In genomic region chr6:37464585-37464984, GRCm38 (mm10) we compare ENCODE assay signal across 9 mouse cellular contexts. TPM values are rescaled to one million over a fixed set of nuclear protein-coding genes. Genes with fewer than 3 reads are reported as not detected.
DNase-seq lines count a peak whose midpoint lies in the region; ATAC-seq and TF ChIP-seq lines count a peak whose summit lies in the region.
"Had no signal": no experiment of that assay in that cellular context is flagged by ENCODE, and none has a peak within 500 bp of the region (broad histone marks: within the 10 kb centered on the region; RNA-seq: fewer than 3 reads in every experiment).

No protein-coding gene starts in this region.

- no peak for ATAC-seq in heart, embryonic 15.5 days (replicated peaks; ENCODE audit: insufficient number of reproducible peaks, insufficient read depth, low FRiP score, low read depth)
- ATAC-seq in liver, embryonic 16.5 days (ENCODE audit: low read depth): peak; percentile 35; the same call in 1 of the 2 replicates

- H3K9me3 ChIP-seq in heart, embryonic 10.5 days: no peaks in the 10 kb centered on the region
- no peaks in the 10 kb centered on the region; the same call in 1 of the 2 replicates for H3K9me3 ChIP-seq in heart, embryonic 15.5 days (replicated peaks)
- no peaks in the 10 kb centered on the region for H3K9me3 ChIP-seq in liver, embryonic 16.5 days (replicated peaks; ENCODE audit: control insufficient read depth, low read length)
- H3K9me3 ChIP-seq: G1E had no signal

- no peak for TF ChIP-seq CTCF in bone marrow, adult 2 months (IDR thresholded peaks at IDR 0.05; ENCODE audit: control insufficient read depth, insufficient read depth, low read length)

- intact Hi-C loops in left cerebral cortex, postnatal 36 days (cut with DNase I): loop anchor here (5.0 kb wide), 1 partner anchor 603 kb away; no protein-coding TSS in a partner anchor

- no peak for DNase-seq in heart, embryonic 10.5 days (ENCODE audit: low spot score)
- no peak for DNase-seq in heart, adult 8-10 months (ENCODE audit: low spot score)
- DNase-seq in urinary bladder, postnatal 14 days (ENCODE audit: low spot score): no peak
- DNase-seq in cerebellum, adult 11 months: no peak
- no peak for DNase-seq in left cerebral cortex, postnatal 36 days (ENCODE audit: low spot score in 2 of 2)

- H3K4me2 ChIP-seq in heart, embryonic 15.5 days: peak overlapping the region; percentile 61
- peak overlapping the region; percentile 54 for H3K4me2 ChIP-seq in liver, embryonic 16.5 days (ENCODE audit: low read depth, low read length)

- WGBS in heart, embryonic 10.5 days: 7% methylated on average over 5 of the region's 5 CpGs
- 6% methylated on average over 5 of the region's 5 CpGs for WGBS in bone marrow, adult 2 months
- 4% methylated on average over 5 of the region's 5 CpGs for WGBS in heart, embryonic 15.5 days
- WGBS in liver, embryonic 16.5 days (ENCODE audit: insufficient replicate concordance): 4% methylated on average over 5 of the region's 5 CpGs

- TF ChIP-seq POLR2A in bone marrow, adult 2 months (IDR thresholded peaks at IDR 0.05; ENCODE audit: borderline replicate concordance, control insufficient read depth, low read depth, low read length): no peak

- H3K36me3 ChIP-seq in heart, embryonic 10.5 days: no peaks in the 10 kb centered on the region
- no peaks in the 10 kb centered on the region for H3K36me3 ChIP-seq in heart, embryonic 15.5 days
- H3K36me3 ChIP-seq in liver, embryonic 16.5 days (ENCODE audit: control insufficient read depth, insufficient read depth): no peaks in the 10 kb centered on the region
- H3K36me3 ChIP-seq: G1E had no signal

- H3K4me1 ChIP-seq in heart, embryonic 10.5 days: 0 out of 2 replicates have a peak, but pooled peaks cover 3% of the 10 kb centered on the region
- H3K4me1 ChIP-seq in bone marrow, adult 2 months (ENCODE audit: control insufficient read depth, insufficient read depth, low read length): no peaks in the 10 kb centered on the region
- 0 out of 2 replicates have a peak, but pooled peaks cover 3% of the 10 kb centered on the region for H3K4me1 ChIP-seq in heart, embryonic 15.5 days (replicated peaks)
- peaks cover 2% of the 10 kb centered on the region; the same call in 1 of the 2 replicates for H3K4me1 ChIP-seq in liver, embryonic 16.5 days (ENCODE audit: control insufficient read depth, low read depth, low read length)

- H3K9ac ChIP-seq in heart, embryonic 15.5 days: peak overlapping the region; percentile 14; the same call in 1 of the 2 replicates
- H3K9ac ChIP-seq in liver, embryonic 16.5 days (ENCODE audit: low read depth, low read length): peak overlapping the region; percentile 48

- 0 out of 2 replicates have a peak, but pooled peaks cover 7% of the 10 kb centered on the region for H3K27me3 ChIP-seq in heart, embryonic 10.5 days (ENCODE audit: insufficient read depth, poor library complexity, severe bottlenecking)
- H3K27me3 ChIP-seq in heart, embryonic 15.5 days: no peaks in the 10 kb centered on the region
- no peaks in the 10 kb centered on the region for H3K27me3 ChIP-seq in liver, embryonic 16.5 days (ENCODE audit: control insufficient read depth, insufficient read depth, low read depth, low read length)

- H3K4me3 ChIP-seq in heart, embryonic 10.5 days: peak overlapping the region; percentile 58
- H3K4me3 ChIP-seq in bone marrow, adult 2 months (replicated peaks; ENCODE audit: control insufficient read depth, low read depth, low read length): peak overlapping the region; percentile 42
- H3K4me3 ChIP-seq in heart, embryonic 15.5 days: peak overlapping the region; percentile 49
- peak overlapping the region; percentile 57 for H3K4me3 ChIP-seq in liver, embryonic 16.5 days (ENCODE audit: low read depth, low read length)

- H3K27ac ChIP-seq in heart, embryonic 10.5 days: peak overlapping the region; percentile 49
- H3K27ac ChIP-seq in bone marrow, adult 2 months (ENCODE audit: control insufficient read depth, insufficient read depth, low read depth, low read length, poor library complexity): no peak overlapping the region
- peak overlapping the region; percentile 3; the same call in 1 of the 2 replicates for H3K27ac ChIP-seq in heart, embryonic 15.5 days
- no peak overlapping the region for H3K27ac ChIP-seq in liver, embryonic 16.5 days (ENCODE audit: low read length)

RNA-seq across cellular contexts. Expression of gene Creb3l2, which starts 22.6 kb away (rescaled TPM):
- polyA plus RNA-seq in heart, embryonic 10.5 days (2016; fragmentation: Nextera tagmentation; extraction: Ambion mirVana): 33.5 and 36.3 TPM in 2 replicates
- total RNA-seq in heart, adult 8-10 months (2022): 10 to 100 TPM; 21.8 to 23.8 (median 23.2) TPM
- 3.2 and 8.2 TPM in 2 replicates for polyA plus RNA-seq in bone marrow, adult 2 months (2011; ENCODE audit: insufficient read depth, insufficient read length, low replicate concordance, missing spikeins)
- polyA plus RNA-seq in heart, embryonic 15.5 days (2015; fragmentation: Nextera tagmentation; extraction: Ambion mirVana): 26.7 and 33.6 TPM in 2 replicates
- polyA plus RNA-seq in liver, embryonic 16.5 days (2015; fragmentation: Nextera tagmentation; extraction: Ambion mirVana): 3.1 and 3.6 TPM in 2 replicates
- total RNA-seq in left cerebral cortex, postnatal 36 days (2021): 1 to 10 TPM; 6.1 to 8.1 TPM
- polyA plus RNA-seq: G1E had no signal

Comparison
In these comparisons a context has a peak if more than half of its experiments do, and no peak if none do; other contexts are left out.
1. H3K27ac ChIP-seq: peak in heart, embryonic 10.5 days (single experiment) and heart, embryonic 15.5 days (single experiment); none in bone marrow, adult 2 months (single experiment) and liver, embryonic 16.5 days (single experiment).
2. Peak in every context shown above with its lines, with median percentiles within 50 percentile points of each other: H3K4me3 ChIP-seq.